ENCODE assay signal across 9 mouse cellular contexts in genomic region chr6:124481571-124481970, GRCm38 (mm10). TPM values are rescaled to one million over a fixed set of nuclear protein-coding genes. Genes with fewer than 3 reads are reported as not detected.
DNase-seq lines count a peak whose midpoint lies in the region; ATAC-seq lines count a peak whose summit lies in the region.
"Had no signal": no experiment of that assay in that cellular context is flagged by ENCODE, and none has a peak within 500 bp of the region (broad histone marks: within the 10 kb centered on the region; RNA-seq: fewer than 3 reads in every experiment).

No protein-coding gene starts in this region.

- H3K36me3 ChIP-seq in neural tube, embryonic 15.5 days = no peaks in the 10 kb centered on the region
- no peaks in the 10 kb centered on the region for H3K36me3 ChIP-seq in liver, embryonic 13.5 days
- H3K36me3 ChIP-seq: hindbrain, embryonic 15.5 days had no signal

- H3K9me3 ChIP-seq in neural tube, embryonic 15.5 days (replicated peaks) = no peaks in the 10 kb centered on the region
- no peaks in the 10 kb centered on the region for H3K9me3 ChIP-seq in liver, embryonic 13.5 days (replicated peaks)
- H3K9me3 ChIP-seq: hindbrain, embryonic 15.5 days had no signal

- WGBS in neural tube, embryonic 15.5 days = 29% methylated on average over 6 of the region's 6 CpGs
- WGBS in liver, embryonic 13.5 days (ENCODE audit: insufficient replicate concordance) = 21% methylated on average over 6 of the region's 6 CpGs

- no peak for ATAC-seq in neural tube, embryonic 15.5 days (ENCODE audit: low FRiP score)
- ATAC-seq in liver, embryonic 13.5 days (ENCODE audit: low read depth) = peak; percentile 48

- H3K27me3 ChIP-seq in neural tube, embryonic 15.5 days (replicated peaks) = no peaks in the 10 kb centered on the region
- no peaks in the 10 kb centered on the region for H3K27me3 ChIP-seq in liver, embryonic 13.5 days
- H3K27me3 ChIP-seq: hindbrain, embryonic 15.5 days had no signal

- no peak overlapping the region for H3K4me3 ChIP-seq in neural tube, embryonic 15.5 days (replicated peaks)
- no peak overlapping the region for H3K4me3 ChIP-seq in liver, embryonic 13.5 days (replicated peaks)
- H3K4me3 ChIP-seq: hindbrain, embryonic 15.5 days had no signal

- H3K4me1 ChIP-seq in neural tube, embryonic 15.5 days = no peaks in the 10 kb centered on the region; the same call in 1 of the 2 replicates
- H3K4me1 ChIP-seq in liver, embryonic 13.5 days (replicated peaks) = peaks cover 42% of the 10 kb centered on the region
- H3K4me1 ChIP-seq: hindbrain, embryonic 15.5 days had no signal

- no peak overlapping the region for H3K27ac ChIP-seq in neural tube, embryonic 15.5 days (replicated peaks)
- 0 out of 2 replicates have a peak overlapping the region, but pooled peaks have one; percentile 19 for H3K27ac ChIP-seq in liver, embryonic 13.5 days
- H3K27ac ChIP-seq: hindbrain, embryonic 15.5 days had no signal

- no peak overlapping the region for H3K4me2 ChIP-seq in neural tube, embryonic 15.5 days
- no peak overlapping the region for H3K4me2 ChIP-seq in liver, embryonic 13.5 days
- H3K4me2 ChIP-seq: hindbrain, embryonic 15.5 days had no signal

- no peak overlapping the region for H3K9ac ChIP-seq in neural tube, embryonic 15.5 days (replicated peaks)
- H3K9ac ChIP-seq in liver, embryonic 13.5 days = no peak overlapping the region
- H3K9ac ChIP-seq: hindbrain, embryonic 15.5 days had no signal

- DNase-seq in cerebellum, adult 18-20 months = peak; percentile 52 to 54
- DNase-seq in cerebellum, adult 8-10 months = no peak
- peak; percentile 57 for DNase-seq in neural tube, embryonic 10.5 days (ENCODE audit: extremely low spot score, low spot score)
- peak; percentile 63 to 75 for DNase-seq in adrenal gland, postnatal 36 days
- peak; percentile 18 for DNase-seq in hindlimb bud, embryonic 11.5 days (ENCODE audit: extremely low spot score, low read depth, low spot score)
- no peak for DNase-seq in liver, embryonic 13.5 days
- peak; percentile 78 for DNase-seq in retina, embryonic 14.5 days (ENCODE audit: low spot score)

RNA-seq across cellular contexts. Expression of gene C1rl, which starts 11.3 kb away (rescaled TPM):
- 0.40 and 0.69 TPM in 2 replicates for polyA plus RNA-seq in neural tube, embryonic 15.5 days (2015; fragmentation: Nextera tagmentation; extraction: Ambion mirVana)
- total RNA-seq in adrenal gland, postnatal 36 days (2021) = 10 to 100 TPM; 11.8 to 15.5 TPM
- polyA plus RNA-seq in liver, embryonic 13.5 days (2015; fragmentation: Nextera tagmentation; extraction: Ambion mirVana) = 6.1 and 7.0 TPM in 2 replicates

RNA-seq across cellular contexts. Expression of gene Clstn3, which starts 17.0 kb away (rescaled TPM):
- polyA plus RNA-seq in neural tube, embryonic 15.5 days (2015; fragmentation: Nextera tagmentation; extraction: Ambion mirVana) = 135 and 160 TPM in 2 replicates
- total RNA-seq in adrenal gland, postnatal 36 days (2021) = 10 to 100 TPM; 54.9 to 78.2 TPM
- 2.9 and 3.9 TPM in 2 replicates for polyA plus RNA-seq in liver, embryonic 13.5 days (2015; fragmentation: Nextera tagmentation; extraction: Ambion mirVana)

RNA-seq across cellular contexts. Expression of gene C1ra, which starts 30.6 kb away (rescaled TPM):
- 0.31 and 1.4 TPM in 2 replicates for polyA plus RNA-seq in neural tube, embryonic 15.5 days (2015; fragmentation: Nextera tagmentation; extraction: Ambion mirVana)
- 10 to 100 TPM; 38.7 to 52.4 TPM for total RNA-seq in adrenal gland, postnatal 36 days (2021)
- 7.5 and 8.4 TPM in 2 replicates for polyA plus RNA-seq in liver, embryonic 13.5 days (2015; fragmentation: Nextera tagmentation; extraction: Ambion mirVana)

Comparison
In these comparisons a context has a peak if more than half of its experiments do, and no peak if none do; other contexts are left out.
1. DNase-seq: peak in cerebellum, adult 18-20 months (2 of 2), neural tube, embryonic 10.5 days (single experiment), adrenal gland, postnatal 36 days (2 of 2), hindlimb bud, embryonic 11.5 days (single experiment) and retina, embryonic 14.5 days (single experiment); none in cerebellum, adult 8-10 months (single experiment) and liver, embryonic 13.5 days (single experiment).
2. RNA of gene Clstn3, which starts 17.0 kb away (polyA plus RNA-seq): 135 to 160 TPM in neural tube, embryonic 15.5 days; 2.9 to 3.9 TPM in liver, embryonic 13.5 days; every median in the first group is over 10 times any median in the second.